Mouse (Mus musculus) spleen, adult 18-20 months (tissue): Measurements from ENCODE around the gene Bri3.
"Not testable (repeated sequence)": the region's sequence is repeated elsewhere in the genome, so short reads cannot be mapped to it uniquely, and the experiment has no call there.

Source experiments
- DNase-seq, 2 experiments: peaks; one replicate each; pipeline ENCODE4 v3.0.0; 2022; ENCODE audit warnings: mixed read lengths in 2 of 2

Bri3 gene

GRCm38 (mm10) chr5:144303071-144303470, 58.8 kb downstream of the Bri3 start:
- DNase-seq: no peak

GRCm38 (mm10) chr5:144308929-144309328, 64.7 kb downstream of the Bri3 start:
- no peak for DNase-seq

GRCm38 (mm10) chr5:144312183-144312582, 67.9 kb downstream of the Bri3 start:
- no peak for DNase-seq

GRCm38 (mm10) chr5:144313335-144313734, 69.1 kb downstream of the Bri3 start:
- DNase-seq: no peak

- DNase-seq: no peak
Measured at GRCm38 (mm10) chr5:144314731-144315494, 70.7 kb downstream of the Bri3 start.

- DNase-seq: no peak
Measured at GRCm38 (mm10) chr5:144316442-144316841, 72.2 kb downstream of the Bri3 start.

- no peak for DNase-seq
Measured at GRCm38 (mm10) chr5:144317426-144317825, 73.2 kb downstream of the Bri3 start.

- DNase-seq: no peak
Measured at GRCm38 (mm10) chr5:144318286-144318685, 74.0 kb downstream of the Bri3 start.

GRCm38 (mm10) chr5:144321681-144322080, 77.4 kb downstream of the Bri3 start:
- DNase-seq: no peak

- DNase-seq: no peak
Measured at GRCm38 (mm10) chr5:144322717-144323116, 78.5 kb downstream of the Bri3 start.

GRCm38 (mm10) chr5:144334010-144334409, 89.8 kb downstream of the Bri3 start:
- no peak for DNase-seq

GRCm38 (mm10) chr5:144335357-144335756, 91.1 kb downstream of the Bri3 start:
- DNase-seq: not testable (repeated sequence)

GRCm38 (mm10) chr5:144338787-144339186, 94.5 kb downstream of the Bri3 start:
- DNase-seq: no peak

- no peak for DNase-seq
Measured at GRCm38 (mm10) chr5:144341085-144341484, 96.8 kb downstream of the Bri3 start.

GRCm38 (mm10) chr5:144344592-144344991, 100.4 kb downstream of the Bri3 start:
- DNase-seq: no peak

- no peak for DNase-seq
Measured at GRCm38 (mm10) chr5:144351185-144351584, 106.9 kb downstream of the Bri3 start.

- DNase-seq: no peak
Measured at GRCm38 (mm10) chr5:144352250-144353047, 108.2 kb downstream of the Bri3 start.

GRCm38 (mm10) chr5:144356776-144357455, 112.7 kb downstream of the Bri3 start:
- no peak for DNase-seq

GRCm38 (mm10) chr5:144357551-144357880, 113.3 kb downstream of the Bri3 start:
- no peak for DNase-seq

- peak; percentile 74 to 75 for DNase-seq
Measured at GRCm38 (mm10) chr5:144357881-144358591, 113.8 kb downstream of the Bri3 start, which contains the start of gene Baiap2l1. Gene Baiap2l1, minus strand, starts transcription at chr5:144358112.

- no peak for DNase-seq
Measured at GRCm38 (mm10) chr5:144358592-144358917, 114.3 kb downstream of the Bri3 start.

- no peak for DNase-seq
Measured at GRCm38 (mm10) chr5:144359886-144360285, 115.6 kb downstream of the Bri3 start.

GRCm38 (mm10) chr5:144360346-144360745, 116.1 kb downstream of the Bri3 start:
- DNase-seq: no peak
